Mouse (Mus musculus): Measurements from ENCODE around the gene Tmprss6.

Tmprss6 gene

GRCm38 (mm10) chr15:78481448-78482000, 13.1 kb upstream of the Tmprss6 start:
- no peak for DNase-seq

GRCm38 (mm10) chr15:78480991-78481390, 12.6 kb upstream of the Tmprss6 start:
- no peak for DNase-seq

- DNase-seq: no peak
Observed at GRCm38 (mm10) chr15:78480111-78480510, 11.7 kb upstream of the Tmprss6 start.

- DNase-seq: no peak
Observed at GRCm38 (mm10) chr15:78479470-78479869, 11.0 kb upstream of the Tmprss6 start.

- no peak for DNase-seq
Observed at GRCm38 (mm10) chr15:78478073-78478472, 9.6 kb upstream of the Tmprss6 start.

- DNase-seq: no peak
Observed at GRCm38 (mm10) chr15:78476878-78477277, 8.4 kb upstream of the Tmprss6 start.

GRCm38 (mm10) chr15:78475604-78476031, 7.2 kb upstream of the Tmprss6 start:
- DNase-seq: no peak

GRCm38 (mm10) chr15:78473442-78473841, 5.0 kb upstream of the Tmprss6 start:
- DNase-seq: no peak

GRCm38 (mm10) chr15:78471902-78472301, 3.5 kb upstream of the Tmprss6 start:
- DNase-seq: no peak

- DNase-seq: no peak
Observed at GRCm38 (mm10) chr15:78470495-78471276, 2.3 kb upstream of the Tmprss6 start.

- DNase-seq: no peak
Observed at GRCm38 (mm10) chr15:78467570-78467969, 864 bp downstream of the Tmprss6 start.

- no peak for DNase-seq
Observed at GRCm38 (mm10) chr15:78466809-78467208, 1.6 kb downstream of the Tmprss6 start.

- DNase-seq: no peak
Observed at GRCm38 (mm10) chr15:78462981-78463380, 5.5 kb downstream of the Tmprss6 start.

GRCm38 (mm10) chr15:78457193-78457592, 11.2 kb downstream of the Tmprss6 start:
- no peak for DNase-seq

GRCm38 (mm10) chr15:78456051-78456450, 12.4 kb downstream of the Tmprss6 start:
- no peak for DNase-seq

GRCm38 (mm10) chr15:78455168-78455567, 13.3 kb downstream of the Tmprss6 start:
- DNase-seq: no peak

- no peak for DNase-seq
Observed at GRCm38 (mm10) chr15:78452929-78453328, 15.5 kb downstream of the Tmprss6 start.

GRCm38 (mm10) chr15:78451201-78451600, 17.2 kb downstream of the Tmprss6 start:
- no peak for DNase-seq

GRCm38 (mm10) chr15:78450419-78450768, 18.0 kb downstream of the Tmprss6 start:
- DNase-seq: no peak

- DNase-seq: peak; percentile 51
Observed at GRCm38 (mm10) chr15:78449694-78450418, 18.6 kb downstream of the Tmprss6 start.

- peak; percentile 53 for DNase-seq
Observed at GRCm38 (mm10) chr15:78449131-78449530, 19.3 kb downstream of the Tmprss6 start.

GRCm38 (mm10) chr15:78447746-78448535, 20.5 kb downstream of the Tmprss6 start:
- DNase-seq: peak; percentile 99

GRCm38 (mm10) chr15:78447121-78447520, 21.3 kb downstream of the Tmprss6 start:
- no peak for DNase-seq

Measured in kidney, postnatal 10 days (tissue).